Mouse (Mus musculus) spleen, adult 2 months (tissue): Measurements from ENCODE around the gene Gucy2g. TPM values are rescaled to one million over a fixed set of nuclear protein-coding genes. Genes with fewer than 3 reads are reported as not detected.

Experiments
- DNase-seq, 2 experiments: peaks; one replicate each; pipeline versions ENCODE4 v3.0.0 to v3.0.0-alpha.2; 2012 to 2021; ENCODE audit warnings: low spot score in 2 of 2, low read depth in 1 of 2
- H3K27ac ChIP-seq: fragments of 200-500 bp; 2 replicates; pipeline ENCODE4 v1.5.1; 2012; ENCODE audit warnings: low read length, inconsistent platforms; ENCODE audit not compliant: insufficient read depth
- H3K27me3 ChIP-seq: fragments of 200-500 bp; 2 replicates; pipeline ENCODE4 v1.6.1; 2012; ENCODE audit warnings: mild to moderate bottlenecking, moderate library complexity, low read length, inconsistent platforms; ENCODE audit not compliant: control insufficient read depth, insufficient read depth
- H3K36me3 ChIP-seq: fragments of 200-500 bp; 2 replicates; pipeline ENCODE4 v1.6.1; 2012; ENCODE audit warnings: mild to moderate bottlenecking, low read length, inconsistent platforms; ENCODE audit not compliant: control insufficient read depth, insufficient read depth
- H3K4me1 ChIP-seq: fragments of 200-500 bp; 2 replicates; pipeline ENCODE4 v1.6.1; 2011; ENCODE audit warnings: inconsistent platforms; ENCODE audit not compliant: control insufficient read depth, insufficient read depth, insufficient read length
- H3K4me3 ChIP-seq: fragments of 200-500 bp; 2 replicates; pipeline ENCODE4 v1.5.1; 2011; ENCODE audit warnings: mild to moderate bottlenecking, inconsistent platforms; ENCODE audit not compliant: insufficient read depth, insufficient read length; ENCODE audit errors: extremely low read depth
- CTCF ChIP-seq: fragments of 200-500 bp; IDR thresholded peaks from 2 replicates; pipeline ENCODE4 v1.5.1; 2011; ENCODE audit warnings: mild to moderate bottlenecking, inconsistent platforms; ENCODE audit not compliant: insufficient read depth, insufficient read length, insufficient replicate concordance; ENCODE audit errors: extremely low read depth
- POLR2A ChIP-seq: fragments of 200-500 bp; IDR thresholded peaks from 2 replicates; pipeline ENCODE4 v1.6.1; 2011; ENCODE audit warnings: low read depth, low read length, inconsistent platforms
- WGBS: fragments of 180-500 bp; shearing (Covaris S2); methylation state at CpG from one replicate; pipeline ENCODE4 v1.1.7; 2018; 5-methylcytosine and 5-hydroxymethylcytosine counted together
- polyA plus RNA-seq: library from polyadenylated mRNA; depleted of rRNA; stranded (reverse); fragments of >200 nt; gene quantifications from 2 replicates; pipeline ENCODE4 v1.2.3, GENCODE M21; 2012

Gucy2g gene
- polyA plus RNA-seq, 1 experiment = 0.15 TPM

GRCm38 (mm10) chr19:55257656-55258375 is 16.8 kb upstream of the Gucy2g start:
- Histone ChIP-seq H3K27ac (no peak overlapping the region), H3K36me3 (no peaks in the 10 kb centered on the region), H3K4me1 (no peaks in the 10 kb centered on the region), H3K4me3 (no peak overlapping the region), H3K27me3 (no peaks in the 10 kb centered on the region)
- no peak for DNase-seq
- TF ChIP-seq POLR2A (no peak), CTCF (no peak)
- 80% methylated on average over 5 of the region's 5 CpGs for WGBS

GRCm38 (mm10) chr19:55256156-55256555 is 15.1 kb upstream of the Gucy2g start:
- H3K4me3 ChIP-seq = no peak overlapping the region
- H3K27me3 ChIP-seq = no peaks in the 10 kb centered on the region
- no peak overlapping the region for H3K27ac ChIP-seq
- peaks cover 3% of the 10 kb centered on the region; the same call in 1 of the 2 replicates for H3K4me1 ChIP-seq
- H3K36me3 ChIP-seq = no peaks in the 10 kb centered on the region
- 63% methylated on average over 9 of the region's 9 CpGs for whole genome bisulfite sequencing
- no peak for DNase-seq
- TF ChIP-seq POLR2A (no peak), CTCF (no peak)

- WGBS = 14% methylated on average over 5 of the region's 5 CpGs
- no peaks in the 10 kb centered on the region for H3K27me3 ChIP-seq
- peak; percentile 15 to 35 for DNase-seq
- H3K4me1 ChIP-seq = peaks cover 3% of the 10 kb centered on the region; the same call in 1 of the 2 replicates
- no peaks in the 10 kb centered on the region for H3K36me3 ChIP-seq
- peak overlapping the region; percentile 87 for H3K4me3 ChIP-seq
- no peak for TF ChIP-seq CTCF
- TF ChIP-seq POLR2A = no peak
- no peak overlapping the region for H3K27ac ChIP-seq
These were observed 13.5 kb upstream of the Gucy2g start for GRCm38 (mm10) chr19:55254513-55255016.

- WGBS = under 1% methylated on average over 32 of the region's 32 CpGs
- Histone ChIP-seq H3K27ac (peak overlapping the region; percentile 93), H3K4me3 (peak overlapping the region; percentile 87), H3K4me1 (peaks cover 3% of the 10 kb centered on the region; the same call in 1 of the 2 replicates), H3K27me3 (no peaks in the 10 kb centered on the region), H3K36me3 (no peaks in the 10 kb centered on the region)
- TF ChIP-seq CTCF = no peak
- peak; percentile 43 for TF ChIP-seq POLR2A
- DNase-seq = peak; percentile 37 to 42
These were observed 12.8 kb upstream of the Gucy2g start for GRCm38 (mm10) chr19:55253570-55254441.

- H3K27ac ChIP-seq = peak overlapping the region; percentile 93
- WGBS = under 1% methylated on average over 9 of the region's 9 CpGs
- H3K4me3 ChIP-seq = peak overlapping the region; percentile 87
- H3K4me1 ChIP-seq = peaks cover 3% of the 10 kb centered on the region; the same call in 1 of the 2 replicates
- TF ChIP-seq POLR2A = no peak
- TF ChIP-seq CTCF = no peak
- H3K36me3 ChIP-seq = no peaks in the 10 kb centered on the region
- no peak for DNase-seq
- H3K27me3 ChIP-seq = no peaks in the 10 kb centered on the region
These were observed 12.2 kb upstream of the Gucy2g start for GRCm38 (mm10) chr19:55253239-55253569.

- Histone ChIP-seq H3K27me3 (no peaks in the 10 kb centered on the region), H3K27ac (no peak within 1 kb of the TSS), H3K36me3 (no peaks in the 10 kb centered on the region), H3K4me3 (no peak within 1 kb of the TSS), H3K4me1 (peaks cover 3% of the 10 kb centered on the region; the same call in 1 of the 2 replicates)
- WGBS = 81% methylated on average over 9 of the region's 9 CpGs
- no peak for DNase-seq
- TF ChIP-seq CTCF (no peak), POLR2A (no peak)
These were observed 10.5 kb upstream of the Gucy2g start, which contains the start of gene Acsl5 for GRCm38 (mm10) chr19:55251383-55252124. Acsl5 (plus strand) TSS chr19:55251938.
